Mouse (Mus musculus) cerebellum, postnatal 4 days (tissue): Measurements from ENCODE around the gene Igsf9.

Experiments used
- DNase-seq, 2 experiments: peaks; one replicate each; pipeline ENCODE4 v3.0.0; 2022; ENCODE audit warnings: low spot score in 2 of 2, mixed read lengths in 1 of 2

The Igsf9 gene

GRCm38 (mm10) chr1:172515396-172515795 lies 33.8 kb downstream of the Igsf9 start:
- DNase-seq: no peak

GRCm38 (mm10) chr1:172518013-172518412 lies 36.4 kb downstream of the Igsf9 start:
- DNase-seq: no peak

GRCm38 (mm10) chr1:172519644-172520043 lies 38.1 kb downstream of the Igsf9 start:
- no peak for DNase-seq

GRCm38 (mm10) chr1:172520576-172521440 lies 39.2 kb downstream of the Igsf9 start, which contains the start of gene Cfap45:
TSS of gene Cfap45 (plus strand) at chr1:172520801.
- peak; percentile 49 to 74 for DNase-seq

GRCm38 (mm10) chr1:172522524-172522923 lies 40.9 kb downstream of the Igsf9 start:
- DNase-seq: no peak

- DNase-seq: no peak
Measured at GRCm38 (mm10) chr1:172523699-172524101, 42.1 kb downstream of the Igsf9 start.

GRCm38 (mm10) chr1:172525027-172525764 lies 43.6 kb downstream of the Igsf9 start:
- DNase-seq: no peak

- no peak for DNase-seq
Measured at GRCm38 (mm10) chr1:172525971-172526370, 44.4 kb downstream of the Igsf9 start.

- DNase-seq: no peak
Measured at GRCm38 (mm10) chr1:172526380-172527081, 44.9 kb downstream of the Igsf9 start.

- no peak for DNase-seq
Measured at GRCm38 (mm10) chr1:172527431-172527830, 45.8 kb downstream of the Igsf9 start.

GRCm38 (mm10) chr1:172528701-172529100 lies 47.1 kb downstream of the Igsf9 start:
- DNase-seq: peak; percentile 78 to 89

- DNase-seq: no peak
Measured at GRCm38 (mm10) chr1:172530544-172531220, 49.1 kb downstream of the Igsf9 start.

- no peak for DNase-seq
Measured at GRCm38 (mm10) chr1:172532551-172532950, 51.0 kb downstream of the Igsf9 start.

- DNase-seq: no peak
Measured at GRCm38 (mm10) chr1:172535116-172535515, 53.5 kb downstream of the Igsf9 start.

GRCm38 (mm10) chr1:172539827-172540226 lies 58.2 kb downstream of the Igsf9 start:
- no peak for DNase-seq

- DNase-seq: no peak
Measured at GRCm38 (mm10) chr1:172540283-172540820, 58.8 kb downstream of the Igsf9 start.

GRCm38 (mm10) chr1:172546062-172546461 lies 64.5 kb downstream of the Igsf9 start:
- no peak for DNase-seq
